Mouse (Mus musculus) forebrain, embryonic 15.5 days (tissue): ENCODE measurements at regions not wholly inside any gene's neighbourhood (a gene's known extent, or its start where the extent isn't known, plus 50 kb on each side); places are given as distances from the start of the nearest gene placed in this dataset.

Experiments
- ATAC-seq: fragments of 200-750 bp; cut with Nextera tagmentation; replicated peaks from 2 replicates; pipeline ENCODE4 v1.8.0; 2017; ENCODE audit warnings: mild to moderate bottlenecking, moderate TSS enrichment, moderate library complexity
- H3K27ac ChIP-seq: fragments of 300-500 bp; sonication (generic); replicated peaks from 2 replicates; pipeline ENCODE4 v1.5.1; 2015; ENCODE audit warnings: mild to moderate bottlenecking, inconsistent platforms
- H3K27me3 ChIP-seq: fragments of 300-500 bp; sonication (generic); 2 replicates; pipeline ENCODE4 v1.6.1; 2015; ENCODE audit warnings: inconsistent platforms
- H3K36me3 ChIP-seq: fragments of 300-500 bp; sonication (generic); 2 replicates; pipeline ENCODE4 v1.6.1; 2015; ENCODE audit warnings: mild to moderate bottlenecking, inconsistent platforms
- H3K4me1 ChIP-seq: fragments of 300-500 bp; sonication (generic); 2 replicates; pipeline ENCODE4 v1.6.1; 2015; ENCODE audit warnings: inconsistent platforms
- H3K4me2 ChIP-seq: fragments of 300-500 bp; sonication (generic); replicated peaks from 2 replicates; pipeline ENCODE4 v1.6.1; 2015; ENCODE audit warnings: mild to moderate bottlenecking, inconsistent platforms
- H3K4me3 ChIP-seq: fragments of 300-500 bp; sonication (generic); 2 replicates; pipeline ENCODE4 v1.5.1; 2015; ENCODE audit warnings: mild to moderate bottlenecking, inconsistent platforms
- H3K9ac ChIP-seq: fragments of 300-500 bp; sonication (generic); replicated peaks from 2 replicates; pipeline ENCODE4 v1.6.1; 2015; ENCODE audit warnings: mild to moderate bottlenecking, inconsistent platforms
- H3K9me3 ChIP-seq: fragments of 300-500 bp; sonication (generic); 2 replicates; pipeline ENCODE4 v1.6.1; 2016; ENCODE audit warnings: inconsistent platforms

GRCm38 (mm10) chrX:90615090-90615489 lies 276.9 kb upstream of the Gm44 start:
- Histone ChIP-seq H3K36me3 (no peaks in the 10 kb centered on the region), H3K27me3 (no peaks in the 10 kb centered on the region), H3K27ac (no peak overlapping the region), H3K4me3 (no peak overlapping the region), H3K4me2 (no peak overlapping the region), H3K9me3 (no peaks in the 10 kb centered on the region), H3K9ac (no peak overlapping the region), H3K4me1 (no peaks in the 10 kb centered on the region)
- peak; percentile 41; the same call in 1 of the 2 replicates for ATAC-seq
